Mouse (Mus musculus) heart, adult 8-10 months (tissue): ENCODE results near the gene H2-M10.4. TPM values are rescaled to one million over a fixed set of nuclear protein-coding genes. Genes with fewer than 3 reads are reported as not detected.
A peak's percentile ranks its signal among the peaks of the same experiment; 100 is the strongest.
"Not testable (repeated sequence)": the region's sequence is repeated elsewhere in the genome, so short reads cannot be mapped to it uniquely, and the experiment has no call there.

Source experiments
- DNase-seq: peaks from one replicate; pipeline ENCODE4 v3.0.0; 2022; ENCODE audit warnings: low spot score
- total RNA-seq, 4 experiments: library from RNA; stranded (reverse); gene quantifications; 2 replicates each; pipeline ENCODE4 v1.2.4; 2022

Gene H2-M10.4
- not detected for total RNA-seq

DNA sequence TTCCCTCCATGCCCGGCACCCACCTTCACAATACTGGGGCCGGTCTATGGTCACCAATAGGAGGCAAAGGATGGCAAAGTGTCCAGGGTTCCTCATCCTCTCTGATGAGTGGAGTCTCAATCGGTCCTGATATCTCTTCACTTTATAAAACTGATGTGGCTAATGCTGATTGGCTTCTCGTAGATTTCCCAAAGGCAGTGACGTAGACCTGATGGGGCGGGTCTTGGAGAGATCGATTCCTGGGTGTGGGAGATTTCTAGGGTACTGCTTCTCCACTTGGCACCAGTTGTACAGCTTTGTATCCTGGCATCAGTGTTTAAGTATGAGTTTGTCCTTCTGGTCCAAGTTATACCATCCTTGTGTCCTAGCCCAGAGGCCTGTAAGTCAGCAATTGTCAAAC is at the start of gene H2-M10.4:
TSS of gene H2-M10.4 (minus strand) at position 101 of the 400 bp plus-strand sequence.
- DNase-seq = no peak

- DNase-seq = no peak
Measured at GRCm38 (mm10) chr17:36503910-36504309, 41.8 kb upstream of the H2-M10.4 start.

GRCm38 (mm10) chr17:36500435-36500834 is 38.3 kb upstream of the H2-M10.4 start:
- no peak for DNase-seq

GRCm38 (mm10) chr17:36488181-36488580 is 26.0 kb upstream of the H2-M10.4 start:
- DNase-seq = not testable (repeated sequence)

GRCm38 (mm10) chr17:36486687-36487230 is 24.6 kb upstream of the H2-M10.4 start:
- DNase-seq = no peak

DNA sequence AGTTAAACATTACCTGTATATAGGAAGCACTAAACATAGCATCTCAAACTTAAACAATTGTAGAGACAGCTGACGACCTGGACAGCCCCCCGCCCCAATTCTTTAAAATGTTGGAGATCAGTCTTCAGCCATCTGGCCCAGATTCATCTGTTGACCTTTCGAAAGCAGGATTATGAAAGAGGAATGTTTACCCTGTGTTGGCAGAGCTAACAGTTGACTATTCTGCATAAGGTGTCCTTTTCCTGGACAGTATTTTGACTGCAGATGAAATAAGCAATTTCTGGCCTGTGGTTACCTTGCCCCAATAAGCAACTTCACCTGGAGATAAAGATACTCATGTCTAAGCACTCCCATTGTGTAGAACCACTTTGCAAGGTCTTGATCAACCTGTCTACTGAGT is 21.7 kb upstream of the H2-M10.4 start:
- no peak for DNase-seq

DNA sequence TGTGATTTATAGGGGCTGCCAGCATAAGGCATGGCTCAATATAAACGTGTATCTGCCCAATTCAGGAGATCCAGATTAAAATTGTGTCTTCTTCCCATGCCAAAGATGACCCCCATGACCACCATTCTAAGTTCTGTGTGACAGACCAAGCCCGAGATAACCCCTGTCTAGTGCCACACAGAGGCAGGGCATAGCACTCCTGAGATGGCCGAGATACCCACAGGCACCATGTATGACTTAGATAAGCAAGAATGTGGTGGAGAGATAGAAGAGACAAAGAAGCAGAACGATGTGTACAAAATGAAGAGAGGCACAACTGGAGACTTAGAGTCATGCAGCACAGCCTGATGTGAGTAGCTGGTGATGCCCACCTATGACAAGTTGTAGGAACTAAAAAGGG is 5.9 kb downstream of the H2-M10.4 start:
- DNase-seq = no peak

GRCm38 (mm10) chr17:36431411-36431810 is 30.7 kb downstream of the H2-M10.4 start:
- no peak for DNase-seq

DNA sequence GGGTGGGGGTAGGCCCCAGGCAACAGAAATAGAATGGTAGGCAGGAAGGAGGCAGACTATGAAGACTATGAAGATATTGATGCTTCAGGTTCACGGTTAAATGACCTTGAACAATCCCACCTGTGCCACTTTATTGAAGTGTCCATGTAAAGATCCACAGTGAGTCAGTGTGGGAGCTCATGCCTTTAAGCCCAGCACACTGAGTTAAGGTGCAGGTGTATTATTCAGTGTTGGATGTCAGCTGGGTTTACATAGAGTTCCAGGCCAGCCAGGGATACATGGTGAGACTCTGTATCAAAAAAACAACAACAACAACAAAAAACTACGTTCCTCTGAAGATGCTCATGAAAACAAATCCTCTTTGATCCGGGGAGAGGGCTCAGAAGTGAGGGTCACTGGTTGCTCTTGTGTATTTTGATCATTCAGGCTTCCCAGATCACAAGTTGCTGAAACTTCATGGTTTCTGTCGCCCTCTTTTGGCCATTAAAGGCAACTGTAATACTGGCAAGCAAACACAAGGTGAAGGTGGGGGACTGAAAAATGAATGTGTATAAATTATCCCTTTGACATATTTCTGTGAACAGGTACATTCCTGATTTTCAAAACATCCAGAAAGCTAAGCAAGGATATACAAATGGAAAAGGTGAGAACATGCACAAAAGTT is 43.9 kb downstream of the H2-M10.4 start:
- DNase-seq = peak; percentile 14

- no peak for DNase-seq
Measured at GRCm38 (mm10) chr17:36417416-36417815, 44.7 kb downstream of the H2-M10.4 start.

GRCm38 (mm10) chr17:36415407-36415806 is 46.7 kb downstream of the H2-M10.4 start:
- DNase-seq = no peak

DNA sequence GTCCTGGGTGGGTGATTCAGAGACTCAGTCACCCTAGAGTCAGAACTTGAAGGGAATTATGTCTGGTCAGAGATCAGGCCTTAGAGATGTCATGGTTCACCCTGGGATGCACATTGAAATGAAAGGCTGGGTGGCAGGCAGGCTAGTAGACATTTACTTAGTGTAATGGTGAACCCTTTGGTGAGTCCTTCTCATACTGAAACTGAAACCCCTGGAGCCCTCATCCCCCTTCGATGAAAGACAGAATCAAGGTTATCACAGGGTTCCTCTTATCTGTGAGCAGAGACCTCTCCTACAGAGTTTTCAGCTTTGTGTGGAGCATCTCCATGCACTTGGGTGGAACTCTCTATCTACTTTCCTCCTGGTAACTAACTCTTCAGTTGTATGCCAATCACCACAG is 47.8 kb downstream of the H2-M10.4 start:
- no peak for DNase-seq

Other genes with a start within 250 kb of the H2-M10.4 start
- 10 to 100 TPM; 34.4 to 55.3 (median 45.5) TPM for gene Rpp21, start 204.3 kb downstream of the H2-M10.4 start, total RNA-seq
- gene Trim39, start 190.1 kb downstream of the H2-M10.4 start, total RNA-seq = 1 to 10 TPM; 6.3 to 7.1 (median 6.9) TPM
- gene H2-M10.2, start 175.8 kb downstream of the H2-M10.4 start, total RNA-seq = not detected
- gene H2-M10.1, start 136.2 kb downstream of the H2-M10.4 start, total RNA-seq = not detected
- gene H2-M10.3, start 93.9 kb downstream of the H2-M10.4 start, total RNA-seq = not detected
- gene H2-M11, start 84.7 kb upstream of the H2-M10.4 start, total RNA-seq = not detected
- gene H2-M9, start 180.3 kb upstream of the H2-M10.4 start, total RNA-seq = not detected
- gene H2-M1, start 209.9 kb upstream of the H2-M10.4 start, total RNA-seq = not detected